Mouse (Mus musculus) stomach, embryonic 14.5 days (tissue): ENCODE data around the gene Dab1. TPM values are rescaled to one million over a fixed set of nuclear protein-coding genes. Genes with fewer than 3 reads are reported as not detected.

Experiments used
- ATAC-seq: fragments of 200-750 bp; cut with Nextera tagmentation; 2 replicates; pipeline ENCODE4 v1.8.0; 2017; ENCODE audit warnings: low read depth, moderate TSS enrichment; ENCODE audit not compliant: insufficient number of reproducible peaks, insufficient read depth, low FRiP score
- H3K27ac ChIP-seq: fragments of 300-500 bp; sonication (generic); 2 replicates; pipeline ENCODE4 v1.5.1; 2014; ENCODE audit warnings: mild to moderate bottlenecking, low read length, moderate library complexity, mixed read lengths
- H3K27me3 ChIP-seq: fragments of 300-500 bp; sonication (generic); 2 replicates; pipeline ENCODE4 v1.6.1; 2014; ENCODE audit warnings: low read length, control low read depth, mixed read lengths; ENCODE audit not compliant: control insufficient read depth, insufficient read depth
- H3K36me3 ChIP-seq: fragments of 300-500 bp; sonication (generic); 2 replicates; pipeline ENCODE4 v1.6.1; 2014; ENCODE audit warnings: mild to moderate bottlenecking, control low read depth, low read length, moderate library complexity, mixed read lengths; ENCODE audit not compliant: control insufficient read depth, insufficient read depth
- H3K4me1 ChIP-seq: fragments of 300-500 bp; sonication (generic); 2 replicates; pipeline ENCODE4 v1.6.1; 2014; ENCODE audit warnings: low read length, control low read depth, mixed read lengths; ENCODE audit not compliant: control insufficient read depth, insufficient read depth
- H3K4me2 ChIP-seq: fragments of 300-500 bp; sonication (generic); replicated peaks from 2 replicates; pipeline ENCODE4 v1.6.1; 2014; ENCODE audit warnings: low read depth, low read length, control low read depth
- H3K4me3 ChIP-seq: fragments of 300-500 bp; sonication (generic); 2 replicates; pipeline ENCODE4 v1.5.1; 2014; ENCODE audit warnings: low read depth, low read length, control low read depth
- H3K9ac ChIP-seq: fragments of 300-500 bp; sonication (generic); replicated peaks from 2 replicates; pipeline ENCODE4 v1.6.1; 2014; ENCODE audit warnings: low read depth, mild to moderate bottlenecking, control low read depth, low read length, moderate library complexity, mixed read lengths
- H3K9me3 ChIP-seq: fragments of 300-500 bp; sonication (generic); 2 replicates; pipeline ENCODE4 v1.6.1; 2016; ENCODE audit warnings: low read depth, low read length, control low read depth; ENCODE audit not compliant: control insufficient read depth
- WGBS: fragments of 180-500 bp; shearing (Covaris S2); extraction: QIAGEN DNeasy Blood & Tissue Kit; methylation state at CpG from one replicate; pipeline ENCODE4 v1.1.7; 2014; 5-methylcytosine and 5-hydroxymethylcytosine counted together
- polyA plus RNA-seq: library from polyadenylated mRNA; unstranded; fragments of >200 nt; fragmentation: Nextera tagmentation; extraction: Ambion mirVana; gene quantifications from 2 replicates; pipeline ENCODE4 v1.2.1, GENCODE M21; 2014

Dab1 gene
- polyA plus RNA-seq = 8.5 and 9.3 TPM in 2 replicates

DNA sequence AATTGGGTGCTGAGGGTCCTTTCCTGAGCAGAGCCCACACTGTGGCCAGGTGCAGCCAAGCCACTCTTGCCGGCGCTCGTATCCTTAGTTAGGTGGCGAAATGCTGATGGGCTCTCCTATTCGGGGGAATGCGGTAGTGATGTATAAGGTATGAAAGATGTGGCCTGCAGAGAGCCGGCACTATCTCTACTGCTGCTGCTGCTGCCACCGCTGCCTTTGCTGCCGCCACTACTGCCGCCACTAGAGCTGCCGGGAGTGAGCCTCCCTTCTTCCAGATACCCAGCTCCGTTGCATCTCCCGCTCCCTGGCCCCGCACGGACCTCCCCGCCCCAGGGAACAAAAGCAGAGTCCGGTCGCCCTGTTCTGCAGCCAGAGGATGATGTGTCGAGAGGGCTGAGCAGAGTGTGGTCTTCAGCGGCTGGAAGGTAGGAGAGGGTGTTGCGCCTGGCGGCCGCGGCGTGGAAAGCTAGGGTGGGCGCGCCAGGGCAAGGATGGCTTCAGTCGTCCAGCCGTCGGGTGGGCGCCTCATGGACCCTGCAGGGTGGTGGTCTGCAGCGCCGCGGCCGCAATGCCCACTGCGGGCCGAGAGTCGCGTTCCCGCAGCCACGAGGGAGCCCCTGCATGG lies at the start of gene Dab1:
TSS of gene Dab1 (plus strand) at position 39 of the 625 bp plus-strand sequence.
- H3K36me3 ChIP-seq = no peaks in the 10 kb centered on the region
- no peaks in the 10 kb centered on the region for H3K9me3 ChIP-seq
- no peak within 1 kb of the TSS for H3K27ac ChIP-seq
- H3K4me3 ChIP-seq = peak within 1 kb of the TSS; percentile 32
- ATAC-seq = no peak
- H3K9ac ChIP-seq = no peak within 1 kb of the TSS
- peak within 1 kb of the TSS; percentile 62 for H3K4me2 ChIP-seq
- peaks cover 37% of the 10 kb centered on the region for H3K27me3 ChIP-seq
- 1% methylated on average over 41 of the region's 41 CpGs for WGBS
- H3K4me1 ChIP-seq = no peaks in the 10 kb centered on the region

DNA sequence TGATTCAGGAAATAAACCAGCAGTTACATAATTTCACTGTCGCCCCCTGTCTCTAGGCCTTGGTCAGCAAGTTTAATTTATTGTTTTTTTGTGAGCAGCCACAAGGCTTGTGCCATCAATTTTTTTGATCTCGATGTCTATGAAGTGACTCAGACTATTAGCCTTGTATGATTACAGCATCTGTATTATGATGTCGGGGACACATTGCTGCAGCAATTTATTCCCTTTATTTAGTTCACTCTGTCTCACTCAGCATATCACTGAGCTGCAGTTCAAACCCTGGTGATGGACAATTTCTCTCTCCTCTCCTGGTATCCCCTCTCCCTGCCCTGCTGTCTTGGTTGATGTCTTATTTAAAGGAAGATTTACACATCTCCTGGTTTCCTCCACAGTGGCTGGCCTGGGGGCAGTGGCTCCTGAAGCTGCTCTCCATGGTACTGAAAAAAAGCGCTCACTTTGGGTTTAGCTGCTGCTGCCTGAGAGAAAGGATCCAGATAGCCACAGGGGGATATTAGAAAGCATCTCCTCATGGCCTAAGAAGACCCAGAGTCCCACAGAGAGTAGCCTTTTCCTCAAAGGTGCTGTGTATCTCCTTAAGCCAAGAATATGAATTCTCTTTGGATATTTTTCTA lies 47.3 kb upstream of the Dab1 start:
- Histone ChIP-seq H3K4me3 (no peak overlapping the region), H3K36me3 (no peaks in the 10 kb centered on the region), H3K9me3 (no peaks in the 10 kb centered on the region), H3K4me1 (no peaks in the 10 kb centered on the region), H3K4me2 (no peak overlapping the region), H3K27me3 (no peaks in the 10 kb centered on the region), H3K9ac (no peak overlapping the region), H3K27ac (no peak overlapping the region)
- 64% methylated on average over 4 of the region's 4 CpGs for WGBS
- ATAC-seq = no peak

DNA sequence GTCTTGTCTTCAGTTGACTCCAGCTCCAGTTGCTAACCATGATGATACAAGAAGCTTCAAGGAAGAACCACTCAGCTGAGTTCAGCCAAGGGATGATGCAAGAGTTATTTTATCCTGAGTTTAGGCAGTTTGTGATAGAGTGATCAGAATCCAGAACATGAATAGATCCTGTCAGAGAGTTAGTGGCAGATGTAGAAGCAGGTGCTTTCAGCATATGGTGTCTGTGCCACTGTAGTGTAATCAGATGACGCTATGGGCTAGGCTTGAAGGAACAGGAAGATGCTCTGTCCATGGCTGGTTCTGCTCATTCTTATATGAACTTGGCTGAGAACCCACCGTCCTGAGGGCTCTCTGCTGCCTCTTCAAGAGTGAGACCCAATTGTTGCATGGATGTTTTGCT lies 43.6 kb upstream of the Dab1 start:
- no peak overlapping the region for H3K9ac ChIP-seq
- no peak overlapping the region for H3K27ac ChIP-seq
- H3K4me3 ChIP-seq = no peak overlapping the region
- H3K9me3 ChIP-seq = no peaks in the 10 kb centered on the region
- H3K36me3 ChIP-seq = no peaks in the 10 kb centered on the region
- H3K4me2 ChIP-seq = no peak overlapping the region
- WGBS = 76% methylated on average over 2 of the region's 2 CpGs
- no peak for ATAC-seq
- no peaks in the 10 kb centered on the region for H3K4me1 ChIP-seq
- no peaks in the 10 kb centered on the region for H3K27me3 ChIP-seq

DNA sequence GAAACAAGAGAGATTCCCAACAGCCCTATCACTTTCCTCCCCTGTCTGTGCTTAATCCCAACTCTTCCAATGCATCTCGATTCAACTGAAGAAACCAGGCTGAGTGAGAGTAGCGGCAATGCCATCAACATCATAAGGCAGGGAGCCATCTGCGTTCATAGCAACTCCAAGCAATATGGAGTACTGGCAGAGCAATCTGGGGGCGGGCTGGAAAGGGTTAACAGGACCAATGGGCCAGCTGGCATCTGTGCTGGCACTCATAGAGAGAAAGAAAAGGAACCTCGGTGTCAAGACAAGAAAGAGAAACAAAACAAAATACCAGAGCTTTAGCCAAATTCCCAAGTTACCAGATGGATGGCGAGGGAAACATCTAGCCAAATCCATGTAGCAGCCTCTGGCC lies 42.9 kb upstream of the Dab1 start:
- Histone ChIP-seq H3K36me3 (no peaks in the 10 kb centered on the region), H3K4me2 (no peak overlapping the region), H3K27ac (no peak overlapping the region), H3K27me3 (no peaks in the 10 kb centered on the region), H3K9ac (no peak overlapping the region), H3K4me1 (no peaks in the 10 kb centered on the region), H3K9me3 (no peaks in the 10 kb centered on the region), H3K4me3 (no peak overlapping the region)
- WGBS = 81% methylated on average over 6 of the region's 6 CpGs
- no peak for ATAC-seq

DNA sequence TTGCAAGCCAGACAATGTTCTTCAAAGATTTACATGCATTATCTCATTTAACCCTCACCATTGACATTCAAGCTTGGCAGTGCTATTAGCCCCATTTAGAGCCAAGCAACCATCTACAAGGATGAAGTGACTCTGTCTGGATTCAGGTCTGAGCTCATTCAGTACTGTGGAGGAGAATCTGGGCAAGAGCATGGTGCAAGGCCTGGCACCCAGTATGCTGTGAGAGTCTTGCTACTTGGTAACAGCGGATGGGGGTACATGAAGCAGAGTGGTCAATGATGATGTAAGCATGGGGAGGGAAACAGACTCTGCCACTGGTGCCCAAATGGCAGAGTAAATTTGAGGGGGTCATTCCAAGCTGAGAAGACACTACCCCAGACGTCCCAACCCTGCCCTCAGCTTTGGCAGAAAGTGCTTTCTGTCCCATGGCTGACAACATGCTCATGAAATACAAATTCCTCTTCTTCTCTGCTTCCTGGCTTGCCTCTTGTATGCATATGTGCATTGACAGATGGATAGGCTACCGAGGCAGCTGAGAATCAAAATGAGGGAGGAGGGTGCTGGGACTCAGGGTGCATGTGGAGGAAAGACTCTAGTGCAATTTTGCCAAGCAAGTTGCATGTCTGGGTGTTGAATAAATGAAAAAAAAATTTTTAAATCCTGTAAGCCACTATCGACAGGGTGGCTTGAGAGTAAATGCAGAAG lies 41.9 kb upstream of the Dab1 start:
- H3K36me3 ChIP-seq = no peaks in the 10 kb centered on the region
- H3K4me2 ChIP-seq = no peak overlapping the region
- H3K4me1 ChIP-seq = no peaks in the 10 kb centered on the region
- no peaks in the 10 kb centered on the region for H3K9me3 ChIP-seq
- no peak overlapping the region for H3K9ac ChIP-seq
- H3K27ac ChIP-seq = no peak overlapping the region
- no peak overlapping the region for H3K4me3 ChIP-seq
- H3K27me3 ChIP-seq = no peaks in the 10 kb centered on the region
- no peak for ATAC-seq
- WGBS = 77% methylated on average over 4 of the region's 4 CpGs

DNA sequence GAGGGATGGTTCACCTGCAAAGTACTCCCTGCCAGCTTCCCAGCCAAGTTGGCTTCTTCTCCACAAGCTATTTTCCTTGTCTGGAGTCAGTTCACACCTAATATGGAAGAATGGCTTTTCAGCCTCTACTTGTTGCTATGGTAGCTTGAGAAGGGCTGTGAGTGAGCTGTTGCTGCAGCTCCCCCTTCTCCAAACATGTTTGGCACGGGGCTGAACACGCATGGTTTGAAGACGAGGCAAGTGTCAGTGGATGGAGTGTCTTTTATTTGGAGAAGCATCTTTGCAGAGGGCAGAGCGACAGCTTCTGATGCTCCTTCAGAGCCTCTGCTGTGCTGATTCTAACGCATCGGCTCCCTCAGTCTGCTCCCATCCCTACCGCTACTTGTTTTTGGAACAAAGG lies 41.3 kb upstream of the Dab1 start:
- no peak overlapping the region for H3K4me2 ChIP-seq
- no peak overlapping the region for H3K4me3 ChIP-seq
- H3K27me3 ChIP-seq = no peaks in the 10 kb centered on the region
- no peak for ATAC-seq
- 77% methylated on average over 7 of the region's 7 CpGs for WGBS
- no peak overlapping the region for H3K9ac ChIP-seq
- no peaks in the 10 kb centered on the region for H3K9me3 ChIP-seq
- no peaks in the 10 kb centered on the region for H3K4me1 ChIP-seq
- no peaks in the 10 kb centered on the region for H3K36me3 ChIP-seq
- H3K27ac ChIP-seq = no peak overlapping the region

DNA sequence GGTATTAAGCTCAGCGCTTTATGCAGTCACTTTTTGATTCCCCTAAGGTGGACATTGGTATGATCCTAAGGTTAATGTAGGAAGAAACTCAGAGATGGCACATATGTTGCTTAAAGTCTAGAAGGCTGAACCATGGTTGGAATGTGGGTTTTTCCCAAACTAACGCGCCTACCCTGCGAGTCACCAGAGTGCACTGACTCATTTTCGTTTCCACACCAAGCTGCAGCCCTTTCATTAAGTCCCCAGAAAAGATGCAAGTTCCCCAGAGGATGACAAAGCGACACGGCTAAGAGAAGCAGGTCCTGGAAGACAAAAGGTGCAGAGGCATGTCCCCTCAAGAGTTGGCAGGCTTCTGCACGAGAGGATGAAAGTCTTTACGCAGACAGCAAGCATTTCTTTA lies 39.1 kb upstream of the Dab1 start:
- 89% methylated on average over 9 of the region's 9 CpGs for WGBS
- H3K36me3 ChIP-seq = no peaks in the 10 kb centered on the region
- no peaks in the 10 kb centered on the region for H3K27me3 ChIP-seq
- H3K4me1 ChIP-seq = no peaks in the 10 kb centered on the region
- no peak for ATAC-seq
- no peak overlapping the region for H3K4me3 ChIP-seq
- H3K9ac ChIP-seq = no peak overlapping the region
- no peak overlapping the region for H3K4me2 ChIP-seq
- H3K9me3 ChIP-seq = no peaks in the 10 kb centered on the region
- no peak overlapping the region for H3K27ac ChIP-seq

DNA sequence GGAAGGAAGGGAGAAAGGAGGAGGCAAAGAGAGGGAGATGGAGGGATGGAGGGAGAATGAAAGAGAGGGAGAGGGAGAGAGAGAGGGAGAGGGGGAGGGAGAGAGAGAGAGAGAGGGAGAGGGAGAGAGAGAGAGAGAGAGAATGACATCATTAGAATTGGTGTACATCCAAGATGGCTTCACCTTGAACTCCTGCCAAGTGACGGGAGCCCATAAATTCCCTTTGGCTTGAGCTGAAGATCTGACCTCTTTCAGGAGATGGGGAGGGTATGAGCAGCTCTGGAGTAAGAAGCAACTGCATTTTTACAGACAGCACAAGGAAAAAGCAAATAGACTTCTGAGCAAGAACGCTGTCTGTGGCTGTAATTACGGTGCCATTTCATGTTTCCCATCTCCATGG lies 4.1 kb upstream of the Dab1 start:
- no peaks in the 10 kb centered on the region for H3K36me3 ChIP-seq
- H3K27ac ChIP-seq = no peak overlapping the region
- H3K4me2 ChIP-seq = no peak overlapping the region
- ATAC-seq = no peak
- 73% methylated on average over 3 of the region's 3 CpGs for WGBS
- H3K4me1 ChIP-seq = no peaks in the 10 kb centered on the region
- H3K9me3 ChIP-seq = no peaks in the 10 kb centered on the region
- peaks cover 20% of the 10 kb centered on the region for H3K27me3 ChIP-seq
- H3K9ac ChIP-seq = no peak overlapping the region
- no peak overlapping the region for H3K4me3 ChIP-seq
